Mouse (Mus musculus) embryonic stem cell, embryonic (primary cell): Measurements from ENCODE around the gene Adamtsl1.

ENCODE experiments used
- CTCF ChIA-PET, 4 experiments: fragments of 300-600 bp in 2 of 4; fragments of 350-600 bp in 2 of 4; sonication (Branson Sonifier 250); formaldehyde crosslinking; loops; one replicate each; lab custom pipeline; 2022; ENCODE audit warnings: inconsistent platforms in 2 of 4; lab: Charles Lee
- POLR2A ChIA-PET, 4 experiments: fragments of 300-600 bp in 2 of 4; fragments of 350-600 bp in 2 of 4; sonication (Branson Sonifier 250); formaldehyde crosslinking; loops; one replicate each; lab custom pipeline; 2022; ENCODE audit warnings: antibody characterized with exemption in 4 of 4, inconsistent platforms in 1 of 4; lab: Charles Lee

Gene Adamtsl1

DNA sequence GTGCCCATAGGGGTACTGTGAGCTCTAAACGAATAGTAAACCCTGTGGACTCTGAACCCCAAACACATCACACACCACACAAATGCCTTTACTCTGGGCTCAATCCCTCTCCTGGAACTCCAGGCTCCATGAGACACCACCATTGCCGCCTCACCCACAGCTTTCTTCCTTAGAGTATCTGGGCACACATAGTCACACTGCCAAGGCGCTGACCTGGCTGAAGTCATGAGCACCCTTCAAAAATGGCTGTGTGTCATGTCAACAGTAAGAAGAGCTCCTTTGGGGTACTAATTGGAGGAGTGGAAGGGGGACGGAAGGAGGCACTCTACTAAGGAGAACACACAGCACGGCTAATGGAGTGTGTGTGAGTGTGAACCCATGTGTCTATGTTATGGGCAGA, 554.4 kb downstream of the Adamtsl1 start:
- ChIA-PET POLR2A (interaction anchor here in 3 of 4 experiments (1.1 to 1.6 kb wide), 5 partner anchors 9 to 50 kb away, joined by 3 to 5 read pairs (median 4); no protein-coding TSS in a partner anchor), CTCF (interaction anchor here in 2 of 4 experiments (0.6 to 1.8 kb wide), 4 partner anchors 11 to 274 kb away, joined by 4 to 6 read pairs (median 5); no protein-coding TSS in a partner anchor)

DNA sequence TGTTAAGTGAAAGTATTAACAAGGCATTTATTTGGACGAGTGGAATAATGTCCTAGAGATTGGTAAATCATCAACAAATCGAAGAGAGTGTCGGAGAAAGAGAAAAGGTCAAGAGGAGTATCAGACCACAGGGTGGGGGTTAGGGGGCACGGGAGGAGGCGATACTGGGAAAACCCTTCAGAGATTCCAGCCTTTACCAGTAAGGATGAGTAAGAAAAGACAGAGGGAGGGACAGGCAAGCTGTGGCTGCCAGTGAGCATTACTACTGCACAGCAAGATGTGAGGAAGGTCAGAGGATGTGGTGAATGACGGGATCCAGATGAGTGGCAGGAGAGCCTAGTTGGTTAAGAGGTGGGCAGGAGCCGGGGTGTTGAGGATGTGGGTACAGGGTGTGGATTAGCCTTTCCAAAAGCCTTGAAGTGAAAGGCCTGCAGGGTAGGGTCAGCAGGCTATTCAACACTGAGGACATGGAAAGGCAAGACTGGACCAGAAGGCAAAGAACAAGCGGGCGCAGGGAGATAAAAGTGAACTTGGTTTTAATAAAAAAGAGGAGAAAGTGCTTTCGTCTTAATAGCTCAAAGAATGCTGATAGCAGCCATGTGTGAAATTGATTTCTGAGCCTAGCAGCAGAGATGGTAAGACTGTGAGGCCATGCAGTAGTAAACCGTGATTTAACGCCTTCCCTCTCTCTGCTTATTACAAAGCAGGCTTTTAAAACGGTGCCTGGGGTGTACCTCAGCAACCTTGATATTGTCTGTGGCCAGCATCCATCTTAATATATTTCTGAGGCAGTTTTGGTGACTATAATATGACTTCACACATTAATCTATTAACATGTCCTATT, 555.1 kb downstream of the Adamtsl1 start:
- ChIA-PET POLR2A (interaction anchor here in 1 of 4 experiments (1.4 kb wide), 1 partner anchor 10 kb away, joined by 4 read pairs; no protein-coding TSS in a partner anchor), CTCF (interaction anchor here in 1 of 4 experiments (0.6 to 1.8 kb wide), 3 partner anchors 11 to 274 kb away, joined by 5 to 6 read pairs (median 5); no protein-coding TSS in a partner anchor)

DNA sequence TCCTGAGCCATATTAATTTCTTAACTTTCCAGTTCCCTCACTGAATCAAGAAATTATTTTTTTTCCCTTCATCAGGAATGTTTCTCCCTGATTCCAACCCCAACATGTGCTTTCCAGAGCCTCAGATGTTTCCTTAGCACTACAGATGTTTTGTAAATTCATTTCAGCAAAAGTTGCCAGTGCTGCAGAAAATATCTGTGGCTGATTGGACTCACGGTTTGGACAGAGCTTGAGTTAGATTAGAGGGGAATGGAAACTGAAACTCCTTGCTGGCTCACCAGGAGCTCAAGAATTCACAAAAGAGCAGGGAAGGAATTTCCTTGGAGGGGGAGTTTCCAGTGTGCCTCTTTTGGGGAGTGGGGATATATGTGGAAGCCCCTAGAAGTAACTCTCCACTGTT, 560.9 kb downstream of the Adamtsl1 start:
- ChIA-PET POLR2A (no interaction called here), CTCF (interaction anchor here in 1 of 4 experiments (1.1 kb wide), 1 partner anchor 50 kb away, joined by 3 read pairs; no protein-coding TSS in a partner anchor)

DNA sequence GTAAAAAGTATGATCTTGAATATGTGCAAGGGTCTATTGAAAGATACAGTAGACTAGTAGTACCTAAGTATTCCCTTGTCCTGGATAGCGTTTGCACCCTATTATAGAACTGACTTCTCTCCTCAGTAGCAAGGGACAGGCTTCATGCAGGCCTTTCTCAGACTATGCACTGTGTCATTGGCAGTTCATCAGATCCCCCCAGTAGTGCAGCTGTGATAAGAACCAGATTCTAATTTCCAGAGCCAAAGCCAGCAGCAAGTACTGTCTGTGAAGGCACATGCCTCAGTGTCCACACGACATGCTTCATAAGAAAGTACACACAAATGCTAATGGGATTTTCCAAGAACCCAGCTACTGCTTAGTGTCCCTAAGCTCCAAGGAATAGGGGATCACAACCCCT, 563.4 kb downstream of the Adamtsl1 start:
- POLR2A ChIA-PET: no interaction called here
- CTCF ChIA-PET: no interaction called here

DNA sequence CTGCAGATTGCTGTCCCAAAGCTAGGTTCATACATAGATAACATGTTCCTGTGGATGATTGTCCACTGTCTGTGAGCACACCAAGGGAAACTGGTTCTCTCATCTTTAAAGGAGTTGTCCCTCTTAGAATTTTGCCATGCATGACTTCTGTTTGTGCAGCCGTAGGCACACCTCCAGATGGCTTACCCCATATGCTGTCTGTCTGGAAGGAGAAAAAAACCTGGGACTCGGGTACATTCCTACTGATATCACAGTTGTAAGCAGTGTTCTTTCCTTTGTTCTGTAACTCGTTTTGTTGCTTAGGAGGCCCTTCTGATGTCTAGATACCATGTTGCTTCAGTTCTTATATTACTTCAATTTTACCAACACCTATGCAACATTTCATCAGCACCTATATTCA, 563.9 kb downstream of the Adamtsl1 start:
- POLR2A ChIA-PET: no interaction called here
- CTCF ChIA-PET: no interaction called here

DNA sequence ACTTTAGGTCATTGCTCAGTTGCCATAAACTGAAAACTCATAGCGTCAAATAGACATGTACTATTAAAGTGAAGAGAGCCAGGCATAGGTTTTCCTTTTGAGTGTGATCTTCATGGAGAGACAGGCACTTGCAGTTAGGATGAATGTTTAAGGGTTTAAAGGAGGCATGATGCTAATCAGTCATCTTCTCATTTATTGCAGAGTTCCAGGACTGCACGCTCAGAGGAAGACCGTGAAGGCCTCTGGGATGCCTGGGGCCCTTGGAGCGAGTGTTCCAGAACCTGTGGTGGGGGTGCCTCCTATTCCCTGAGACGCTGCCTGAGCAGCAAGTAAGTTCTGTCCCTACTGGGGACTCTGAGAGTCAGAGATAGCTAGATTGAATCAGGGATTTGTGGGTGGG, 573.5 kb downstream of the Adamtsl1 start:
- ChIA-PET CTCF (no interaction called here), POLR2A (no interaction called here)

DNA sequence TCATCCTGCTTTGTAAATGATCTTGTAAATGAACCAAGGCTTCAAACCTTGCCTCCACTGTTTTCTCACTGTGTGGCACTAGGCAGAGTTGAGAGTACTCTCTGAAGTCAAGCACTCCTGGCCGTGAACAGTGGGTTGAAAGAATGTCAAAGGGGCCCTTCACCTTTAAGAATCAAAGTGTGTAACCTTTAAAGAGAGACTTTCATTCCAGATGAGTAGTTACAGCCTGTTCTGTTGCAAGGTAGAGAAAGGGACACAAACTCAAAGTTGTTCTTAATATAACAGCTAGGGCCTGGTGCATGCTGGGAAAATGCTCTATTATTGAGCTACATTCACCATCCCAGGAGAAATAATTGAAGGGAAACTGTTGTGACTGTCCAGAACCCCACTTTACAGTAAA, 589.2 kb downstream of the Adamtsl1 start:
- POLR2A ChIA-PET: no interaction called here
- CTCF ChIA-PET: no interaction called here

DNA sequence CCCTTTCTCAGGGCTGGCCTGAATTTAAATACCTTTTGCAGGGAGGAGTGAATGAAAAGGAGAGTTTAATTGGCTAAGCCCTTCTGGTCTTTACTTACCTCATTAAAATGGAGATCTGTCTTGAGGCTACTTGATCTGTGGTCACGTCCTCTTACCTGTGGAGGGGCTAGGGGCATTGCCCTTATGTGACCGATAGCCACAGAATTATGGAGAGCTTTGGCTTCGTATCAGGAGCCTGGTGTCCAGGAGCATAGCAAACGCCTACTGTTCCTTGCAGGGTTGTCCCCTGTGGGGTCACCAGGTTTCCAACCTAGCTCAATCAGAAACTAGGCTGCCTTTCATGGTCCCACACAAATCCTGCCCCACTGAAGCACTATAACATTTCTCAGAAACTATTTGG, 594.4 kb downstream of the Adamtsl1 start:
- ChIA-PET CTCF (no interaction called here), POLR2A (no interaction called here)

DNA sequence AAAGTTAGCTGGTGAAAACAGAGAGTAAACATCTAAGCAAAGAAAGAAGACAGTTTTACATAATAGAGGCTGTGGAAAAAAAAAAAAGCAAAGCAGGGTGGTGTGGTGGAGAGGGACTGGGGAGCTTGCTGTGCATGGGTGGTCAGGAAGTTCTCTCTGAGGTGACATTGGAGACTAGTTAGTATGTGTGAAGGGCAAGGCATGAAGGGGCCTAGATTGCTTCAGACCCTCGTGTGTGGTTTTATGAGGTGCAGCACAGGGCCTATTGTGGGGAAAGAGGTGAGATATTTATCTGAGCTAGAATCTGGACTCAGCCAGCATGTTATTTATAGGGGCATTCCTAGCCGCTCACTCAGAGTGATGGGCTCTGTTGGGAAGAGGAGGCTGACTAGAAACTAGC, 605.1 kb downstream of the Adamtsl1 start:
- ChIA-PET POLR2A (interaction anchor here in 2 of 4 experiments (0.6 to 1.3 kb wide), 2 partner anchors 51 to 200 kb away, joined by 3 read pairs; no protein-coding TSS in a partner anchor), CTCF (no interaction called here)

DNA sequence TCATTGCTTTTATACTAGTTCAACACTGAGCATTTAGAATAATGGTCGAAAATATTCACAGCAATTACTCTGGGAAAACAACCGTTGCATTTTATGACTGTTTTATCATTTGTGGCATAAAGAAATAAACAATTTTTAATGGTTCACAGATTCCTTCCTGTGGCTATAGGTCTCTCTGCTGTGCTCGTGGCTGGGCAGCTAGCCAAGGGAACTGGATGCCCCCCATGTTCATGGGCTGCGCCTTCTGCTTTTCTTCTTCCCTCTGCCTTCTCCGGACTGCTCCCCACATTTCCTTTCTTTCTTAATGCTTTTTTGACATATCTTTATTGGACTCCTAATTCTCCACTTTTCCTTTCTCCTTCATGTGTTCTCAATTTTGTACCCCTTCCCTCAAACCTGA, 608.5 kb downstream of the Adamtsl1 start:
- CTCF ChIA-PET: no interaction called here

DNA sequence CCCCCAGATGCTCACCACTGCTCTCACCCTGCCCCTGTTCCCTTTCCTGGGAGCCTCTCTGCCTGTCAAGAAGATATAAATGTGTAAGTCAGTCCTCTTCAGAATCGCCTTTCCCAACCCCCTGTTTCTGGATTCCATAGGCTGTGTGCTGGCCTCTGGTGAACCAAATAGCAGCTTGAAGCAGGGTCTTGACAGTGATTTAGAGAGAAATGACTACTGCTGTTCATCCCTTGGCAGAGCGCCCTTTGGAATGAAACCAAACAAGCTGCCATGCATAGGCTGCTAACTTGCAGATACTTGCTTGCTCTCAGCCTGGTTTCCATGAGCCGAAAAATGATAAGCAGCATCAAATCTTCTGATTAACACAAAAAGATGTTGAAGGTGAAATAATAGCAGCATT, 610.4 kb downstream of the Adamtsl1 start:
- ChIA-PET CTCF (no interaction called here), POLR2A (no interaction called here)

More for the DNA sequence above, 608.5 kb downstream of the Adamtsl1 start:
- POLR2A ChIA-PET: no interaction called here

DNA sequence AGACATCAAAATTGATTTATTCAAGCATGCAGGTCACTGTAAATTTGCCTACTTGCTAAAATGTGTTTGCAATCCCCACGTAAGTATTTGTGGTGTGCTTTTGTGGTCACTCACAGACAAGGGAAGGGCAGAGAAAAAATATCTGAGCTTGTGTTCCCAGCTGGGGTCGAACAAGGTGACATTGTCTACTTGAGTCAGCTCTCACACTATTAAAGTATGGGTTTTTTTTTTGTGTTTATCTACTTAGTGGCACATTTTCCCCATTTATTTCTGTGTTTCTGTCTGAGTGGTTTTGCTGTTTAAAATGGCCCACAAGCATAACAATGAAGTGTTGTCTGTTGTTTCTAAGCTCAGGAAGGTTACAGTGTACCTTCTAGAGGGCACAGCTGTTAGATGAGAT, 612.7 kb downstream of the Adamtsl1 start:
- POLR2A ChIA-PET: interaction anchor here in 1 of 4 experiments (0.8 kb wide), 1 partner anchor 57 kb away, joined by 3 read pairs; no protein-coding TSS in a partner anchor
- CTCF ChIA-PET: no interaction called here

DNA sequence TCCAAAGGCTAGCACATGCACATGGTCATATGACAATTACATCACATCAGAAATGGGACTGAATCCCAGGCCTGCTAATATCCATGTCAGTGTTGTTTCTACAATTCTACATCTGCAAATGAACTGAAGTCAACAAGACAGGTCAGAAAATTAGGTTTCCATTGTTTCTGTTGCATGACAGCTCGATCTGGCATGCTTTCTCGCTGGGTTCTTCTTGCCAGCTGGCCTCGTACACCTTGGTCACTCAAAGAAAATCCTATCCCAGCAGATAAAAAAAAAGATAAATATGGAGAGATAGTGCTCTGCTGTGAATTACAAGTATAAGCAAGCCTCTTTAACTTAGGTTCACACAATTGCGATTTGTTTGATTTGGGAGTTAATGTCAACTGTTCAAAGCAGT, 644.6 kb downstream of the Adamtsl1 start:
- ChIA-PET CTCF (no interaction called here), POLR2A (no interaction called here)

DNA sequence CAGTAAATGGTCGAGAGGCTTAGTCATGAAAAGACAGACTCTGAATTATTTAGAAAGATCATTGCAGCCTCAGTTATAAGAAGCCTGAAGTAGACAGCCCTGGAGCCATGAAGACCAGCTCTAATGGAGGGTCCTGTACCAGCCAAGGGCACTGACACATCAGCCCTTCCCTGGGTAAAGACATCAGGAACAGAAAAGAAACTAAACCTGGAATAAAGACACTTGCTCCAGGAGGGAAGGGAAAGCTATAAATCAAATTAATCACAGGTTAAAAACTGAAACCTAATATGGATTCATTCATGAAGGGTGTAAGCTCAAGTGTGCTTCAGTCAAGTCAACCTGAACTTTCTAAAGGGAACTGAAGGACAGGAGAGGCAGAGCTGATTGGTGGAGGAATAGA, 645.4 kb downstream of the Adamtsl1 start:
- ChIA-PET POLR2A (no interaction called here), CTCF (no interaction called here)

DNA sequence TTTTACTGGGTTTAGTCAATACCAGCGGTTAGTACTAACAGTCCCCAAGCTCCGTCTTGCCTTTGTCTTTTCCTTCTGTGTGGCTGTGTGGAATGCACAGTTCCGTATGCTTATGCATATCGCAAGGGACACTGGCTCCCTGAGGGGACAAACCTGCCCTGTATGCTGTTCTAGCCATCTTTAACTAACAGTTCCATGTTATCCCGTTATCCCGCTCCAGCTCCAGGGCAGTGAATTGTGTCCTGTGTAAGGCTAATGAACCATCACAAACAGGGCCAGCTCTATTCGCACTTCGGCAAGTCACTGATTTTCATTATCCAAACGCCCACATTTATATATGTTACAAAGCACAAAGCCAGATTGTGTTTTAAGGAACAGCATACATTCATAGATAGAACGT, 656.8 kb downstream of the Adamtsl1 start:
- ChIA-PET POLR2A (interaction anchor here in 1 of 4 experiments (0.9 kb wide), 1 partner anchor 57 kb away, joined by 3 read pairs; no protein-coding TSS in a partner anchor), CTCF (no interaction called here)

DNA sequence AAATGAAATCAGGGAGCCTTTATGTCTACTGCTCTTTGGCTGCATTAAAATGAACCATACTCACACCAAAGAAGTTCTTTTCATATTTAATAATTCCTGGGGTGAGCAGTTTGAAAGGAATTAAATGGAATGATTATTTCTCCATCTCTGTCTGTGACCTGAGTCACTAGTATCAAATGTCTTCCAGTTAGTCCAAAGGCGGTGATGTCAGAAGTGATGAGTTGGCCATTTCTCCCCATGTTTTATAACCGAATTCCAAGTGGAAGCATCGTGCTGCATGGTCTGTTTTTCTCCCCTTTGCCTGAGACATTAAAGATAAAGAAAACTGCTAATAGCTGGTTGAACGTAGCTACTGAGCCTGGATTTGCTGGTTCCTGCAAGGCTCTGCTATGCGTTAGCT, 657.5 kb downstream of the Adamtsl1 start:
- POLR2A ChIA-PET: interaction anchor here in 1 of 4 experiments (0.9 kb wide), 1 partner anchor 56 kb away, joined by 3 read pairs; no protein-coding TSS in a partner anchor

DNA sequence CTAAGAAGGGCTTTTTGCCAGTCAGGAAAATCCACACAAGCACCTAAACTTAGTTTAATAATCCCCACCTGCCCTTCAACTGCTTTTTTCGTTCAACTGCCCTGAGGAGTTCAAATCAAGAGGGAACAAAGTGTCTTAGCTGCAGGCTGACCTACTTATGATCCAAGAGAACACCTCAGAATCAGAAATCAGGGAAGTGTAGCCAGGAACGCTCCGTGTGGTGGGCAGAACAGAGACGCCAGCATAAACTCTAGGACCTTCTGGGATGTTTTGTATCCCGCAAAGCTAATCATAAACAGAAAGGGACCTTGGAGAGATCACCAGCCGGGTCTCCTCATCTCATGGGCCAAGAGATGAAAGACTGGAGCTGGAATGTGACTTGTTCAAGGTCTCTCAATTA, 663.5 kb downstream of the Adamtsl1 start:
- ChIA-PET POLR2A (no interaction called here), CTCF (no interaction called here)

More for the DNA sequence above, 657.5 kb downstream of the Adamtsl1 start:
- CTCF ChIA-PET: no interaction called here

DNA sequence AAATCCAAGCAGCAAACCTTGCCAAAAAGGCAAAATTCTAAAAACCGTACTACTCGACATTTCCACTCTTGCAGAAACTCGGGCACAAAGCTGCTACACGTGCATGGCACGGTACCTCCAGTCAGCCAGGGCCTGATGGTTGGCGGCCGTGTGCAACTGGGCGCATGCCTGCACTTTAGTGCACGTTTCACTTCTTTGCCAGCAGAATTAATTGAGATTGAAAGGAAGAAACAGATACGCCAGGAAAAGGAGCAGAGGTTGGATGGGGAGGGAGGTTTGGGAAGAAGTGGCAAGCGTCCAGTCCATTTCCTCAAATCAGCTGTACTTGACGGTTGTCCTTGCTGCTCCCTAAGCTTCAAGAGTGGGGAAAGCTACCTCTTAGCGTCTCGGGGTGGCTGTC, 664.1 kb downstream of the Adamtsl1 start:
- POLR2A ChIA-PET: interaction anchor here in 1 of 4 experiments (0.6 kb wide), 1 partner anchor 418 kb away, joined by 3 read pairs; no protein-coding TSS in a partner anchor
- CTCF ChIA-PET: no interaction called here

DNA sequence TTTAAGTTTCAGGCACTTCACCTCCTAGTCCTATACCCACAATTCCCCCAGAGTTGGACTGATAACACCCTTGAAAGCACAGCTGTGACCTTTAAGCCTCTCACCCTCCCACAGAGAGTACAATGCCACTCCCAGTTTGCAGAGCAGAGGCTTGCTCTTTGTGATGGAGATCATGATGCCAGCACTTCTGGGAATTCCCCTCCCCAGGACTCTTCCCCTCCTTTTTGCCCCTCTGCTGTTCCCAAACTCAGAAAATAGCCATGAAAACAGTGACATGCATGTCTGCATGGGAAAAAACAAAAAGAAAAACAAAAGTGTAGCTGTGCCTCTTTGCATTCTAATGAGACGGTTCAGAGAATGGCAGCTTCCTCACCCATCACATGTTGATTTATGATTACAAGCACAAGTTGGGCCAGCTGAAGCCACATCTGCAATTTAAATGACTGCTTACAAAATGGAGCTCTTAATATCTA, 669.8 kb downstream of the Adamtsl1 start:
- ChIA-PET CTCF (interaction anchor here in 1 of 4 experiments (0.5 kb wide), 1 partner anchor 125 kb away, joined by 3 read pairs; no protein-coding TSS in a partner anchor), POLR2A (interaction anchor here in 3 of 4 experiments (0.5 to 1.7 kb wide), 10 partner anchors 9 to 1021 kb away, joined by 3 to 5 read pairs (median 3); no protein-coding TSS in a partner anchor)

DNA sequence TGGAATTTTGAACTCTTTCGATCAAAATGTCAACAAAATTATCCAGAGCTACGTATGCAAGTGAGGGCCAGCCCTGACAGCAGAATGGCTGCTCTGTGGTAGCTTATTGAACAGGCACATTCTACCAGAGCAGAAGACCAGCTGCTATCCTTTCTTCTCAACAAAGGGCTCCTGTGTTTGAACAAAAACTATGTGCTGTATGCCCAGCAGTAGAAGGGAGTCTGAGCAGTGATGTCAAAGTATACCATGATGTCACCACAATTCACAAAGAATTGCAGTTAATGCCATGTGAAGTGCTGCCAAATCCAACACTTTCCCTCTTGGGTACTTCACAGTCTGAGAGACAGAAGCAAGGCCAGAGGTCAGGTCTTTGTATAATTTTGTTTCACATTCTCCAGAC, 675.9 kb downstream of the Adamtsl1 start:
- CTCF ChIA-PET: no interaction called here
- POLR2A ChIA-PET: no interaction called here
